Mouse (Mus musculus) forebrain, embryonic 15.5 days (tissue): ENCODE results near the gene Myo9a. TPM values are rescaled to one million over a fixed set of nuclear protein-coding genes. Genes with fewer than 3 reads are reported as not detected.

ENCODE experiments used
- polyA plus RNA-seq: library from polyadenylated mRNA; unstranded; fragments of >200 nt; fragmentation: Nextera tagmentation; extraction: Ambion mirVana; gene quantifications from 2 replicates; pipeline ENCODE4 v1.2.1, GENCODE M21; 2015

Myo9a gene
- polyA plus RNA-seq, 1 experiment from 2014 or later: 22.7 TPM

Other genes with a start within 250 kb of the Myo9a start
- 47.5 and 53.0 TPM in 2 replicates for gene Hexa, start 211.4 kb upstream of the Myo9a start, polyA plus RNA-seq
- gene Tmem202, start 211.0 kb upstream of the Myo9a start, polyA plus RNA-seq: 0.47 and 0.74 TPM in 2 replicates
- gene Celf6, start 173.0 kb upstream of the Myo9a start, polyA plus RNA-seq: 24.6 and 34.3 TPM in 2 replicates
- 188 and 191 TPM in 2 replicates for gene Parp6, start 133.6 kb upstream of the Myo9a start, polyA plus RNA-seq
- 1,184 and 1,237 TPM in 2 replicates for gene Pkm, start 94.5 kb upstream of the Myo9a start, polyA plus RNA-seq
- gene Gramd2, start 70.8 kb upstream of the Myo9a start, polyA plus RNA-seq: 3.4 and 4.0 TPM in 2 replicates
- gene Senp8, start 186 bp upstream of the Myo9a start, polyA plus RNA-seq: 10.1 and 11.1 TPM in 2 replicates
- not detected in 2 replicates for gene Nr2e3, start 209.8 kb downstream of the Myo9a start, polyA plus RNA-seq